Mouse (Mus musculus): ENCODE results near the gene Mbd6.

The Mbd6 gene

DNA sequence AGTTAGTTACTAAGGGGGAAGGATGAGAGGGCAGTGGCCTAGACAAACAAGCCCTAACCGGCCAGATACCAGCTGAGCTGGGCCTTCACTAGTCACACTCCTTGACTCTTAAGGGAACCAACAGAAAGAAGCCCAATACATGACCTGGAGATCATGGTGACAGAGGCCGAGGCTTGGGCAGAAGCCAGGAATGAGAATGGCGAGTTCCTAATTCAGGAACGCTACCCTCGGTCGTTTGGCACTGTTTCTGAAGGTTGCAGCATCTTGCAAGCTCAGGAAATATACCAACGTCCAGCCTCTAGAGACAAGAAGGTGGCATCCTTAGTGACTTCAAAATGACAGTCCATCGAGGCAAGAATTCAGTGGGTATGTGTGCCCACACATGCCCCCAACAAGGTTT lies 24.5 kb downstream of the Mbd6 start:
- WGBS = 72% methylated on average over 8 of the region's 8 CpGs

DNA sequence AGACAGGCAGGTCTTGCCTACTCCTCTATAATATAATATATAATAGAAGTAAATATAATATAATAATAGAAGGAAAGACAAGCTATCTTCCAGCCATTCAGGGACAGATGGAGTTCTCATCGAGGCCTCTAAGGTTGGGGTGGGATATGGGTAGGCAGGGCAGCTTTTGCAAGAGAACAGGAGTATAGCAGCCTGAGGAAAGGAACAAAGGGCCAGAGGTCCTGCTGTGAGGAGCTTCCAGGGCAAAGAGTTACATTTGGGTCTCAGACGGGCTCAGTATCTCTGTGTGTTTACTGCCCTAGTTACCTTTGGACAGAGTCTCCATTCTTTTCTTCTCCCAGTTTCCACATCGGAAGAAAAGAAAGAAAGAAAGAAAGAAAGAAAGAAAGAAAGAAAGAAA lies 25.2 kb downstream of the Mbd6 start:
- 42% methylated on average over 3 of the region's 3 CpGs for WGBS

DNA sequence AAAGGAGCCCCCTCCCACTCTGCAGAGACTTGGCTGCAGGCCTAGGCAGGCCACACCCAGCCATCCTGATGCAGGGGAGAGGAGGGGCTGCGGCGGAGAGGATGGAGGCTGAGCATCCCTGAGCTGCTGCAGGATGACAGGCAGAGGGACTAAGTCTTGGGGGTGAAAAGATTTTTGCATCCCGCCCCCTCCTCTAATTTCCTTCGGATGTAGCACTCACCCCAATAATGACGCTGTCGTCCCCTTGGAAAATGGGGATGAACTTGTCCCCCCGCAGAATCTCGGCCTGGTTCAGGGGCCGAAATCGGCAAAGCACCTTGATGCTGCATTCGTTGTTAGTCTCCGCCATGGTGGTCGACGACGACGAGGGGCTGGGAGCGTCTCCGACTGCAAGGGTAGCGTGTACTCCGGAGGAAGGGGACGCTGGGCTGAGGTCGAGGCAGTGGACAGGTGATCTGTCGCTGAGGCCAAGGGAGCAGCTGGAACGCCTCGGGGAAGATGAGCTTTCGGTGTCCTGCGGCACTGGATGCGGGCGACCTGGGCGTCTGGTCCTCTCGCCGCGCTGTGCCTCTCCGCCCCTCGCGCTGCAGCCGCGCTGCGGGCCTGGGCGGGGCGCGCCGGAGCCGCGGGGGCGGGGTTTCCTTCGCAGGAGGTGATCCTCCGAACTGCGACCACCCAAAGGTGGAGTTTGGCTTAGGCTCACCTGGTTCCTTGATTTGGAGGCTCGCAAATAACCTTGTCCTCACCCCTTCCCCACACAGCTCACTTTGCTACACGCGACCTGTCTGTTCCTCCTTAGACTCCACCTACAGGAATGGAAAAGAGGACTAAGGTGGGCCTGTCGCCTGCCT lies 26.0 kb downstream of the Mbd6 start, which contains the start of gene Kif5a:
Gene Kif5a (minus strand): TSS at position 801 of the 851 bp plus-strand sequence.
- WGBS = 2% methylated on average over 53 of the region's 53 CpGs

DNA sequence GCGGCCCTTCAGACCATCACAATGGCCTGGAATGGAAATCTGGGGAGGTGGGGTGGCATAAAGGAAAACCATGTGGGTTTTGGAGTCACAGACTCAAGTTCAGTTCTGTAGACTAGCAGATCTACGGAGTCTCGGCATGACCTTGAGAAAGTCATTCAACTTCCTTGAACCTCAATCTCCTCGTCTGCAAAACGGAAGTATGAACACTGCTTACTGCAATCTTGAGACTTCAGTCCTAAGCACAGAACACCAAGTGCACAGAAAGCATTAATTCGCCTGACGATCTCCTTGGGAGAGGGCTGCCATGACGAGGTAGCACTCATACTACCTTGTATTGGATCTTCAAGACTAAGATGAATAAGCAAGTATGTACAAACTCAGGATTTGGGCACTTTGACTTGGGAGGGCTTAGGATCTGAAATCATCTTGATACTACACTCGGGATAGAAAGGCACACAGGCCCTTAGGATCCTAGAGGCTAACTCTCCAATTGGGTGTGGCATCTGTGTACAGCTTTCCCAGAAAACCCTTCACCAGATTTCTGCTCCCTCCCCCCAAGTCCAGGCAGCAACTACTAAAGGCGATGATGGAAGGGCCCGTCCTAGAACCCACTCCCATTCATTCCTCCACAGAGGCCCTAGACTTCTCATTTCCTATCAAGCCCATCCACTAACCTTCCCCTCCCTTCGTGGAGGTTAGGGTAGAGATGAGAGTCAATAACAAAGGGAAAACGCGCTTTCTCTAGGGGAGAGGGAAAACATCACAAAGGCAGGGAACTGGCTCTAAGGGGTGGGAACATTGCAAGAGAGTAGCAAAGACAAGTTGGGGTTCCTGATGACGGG lies 26.9 kb downstream of the Mbd6 start:
- WGBS = 37% methylated on average over 15 of the region's 15 CpGs

DNA sequence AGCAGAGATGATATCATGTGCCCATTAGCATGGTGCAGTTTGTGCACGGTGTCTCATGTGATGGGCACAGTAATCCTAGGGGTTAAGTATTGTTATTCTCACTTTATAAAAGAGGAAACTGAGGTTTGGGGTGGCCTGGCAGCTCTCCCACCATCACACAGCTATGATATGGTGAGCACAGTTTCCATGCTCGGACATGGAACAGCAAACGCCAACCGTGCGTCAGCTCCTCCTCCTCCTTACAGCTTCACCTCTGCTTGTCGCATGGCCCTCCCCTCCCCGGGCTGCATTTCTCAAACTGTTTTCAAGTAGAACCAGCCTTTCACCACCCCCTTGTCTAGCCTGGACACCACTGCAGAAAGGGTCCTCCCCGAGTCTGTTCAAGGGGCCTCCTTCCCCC lies 30.3 kb downstream of the Mbd6 start:
- 36% methylated on average over 8 of the region's 8 CpGs for WGBS

DNA sequence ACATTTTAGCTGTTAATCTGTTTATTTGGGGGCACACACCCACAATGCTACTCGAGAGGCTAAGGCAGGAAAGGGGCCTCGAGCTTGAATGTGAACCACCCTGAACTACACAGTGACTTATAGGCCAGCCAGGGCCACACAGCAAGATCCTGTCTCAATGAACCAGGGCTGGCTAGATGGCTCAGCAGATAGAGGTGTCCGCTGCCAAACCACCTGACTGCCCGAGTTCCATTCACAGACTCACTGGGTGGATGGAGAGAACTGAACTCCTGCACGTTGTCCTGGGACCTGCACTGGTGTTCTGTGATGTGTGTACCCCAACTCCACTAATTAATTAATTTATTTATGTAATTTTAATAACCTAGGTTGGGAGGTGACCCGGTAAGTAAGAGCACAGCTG lies 31.0 kb downstream of the Mbd6 start:
- 63% methylated on average over 6 of the region's 6 CpGs for WGBS

DNA sequence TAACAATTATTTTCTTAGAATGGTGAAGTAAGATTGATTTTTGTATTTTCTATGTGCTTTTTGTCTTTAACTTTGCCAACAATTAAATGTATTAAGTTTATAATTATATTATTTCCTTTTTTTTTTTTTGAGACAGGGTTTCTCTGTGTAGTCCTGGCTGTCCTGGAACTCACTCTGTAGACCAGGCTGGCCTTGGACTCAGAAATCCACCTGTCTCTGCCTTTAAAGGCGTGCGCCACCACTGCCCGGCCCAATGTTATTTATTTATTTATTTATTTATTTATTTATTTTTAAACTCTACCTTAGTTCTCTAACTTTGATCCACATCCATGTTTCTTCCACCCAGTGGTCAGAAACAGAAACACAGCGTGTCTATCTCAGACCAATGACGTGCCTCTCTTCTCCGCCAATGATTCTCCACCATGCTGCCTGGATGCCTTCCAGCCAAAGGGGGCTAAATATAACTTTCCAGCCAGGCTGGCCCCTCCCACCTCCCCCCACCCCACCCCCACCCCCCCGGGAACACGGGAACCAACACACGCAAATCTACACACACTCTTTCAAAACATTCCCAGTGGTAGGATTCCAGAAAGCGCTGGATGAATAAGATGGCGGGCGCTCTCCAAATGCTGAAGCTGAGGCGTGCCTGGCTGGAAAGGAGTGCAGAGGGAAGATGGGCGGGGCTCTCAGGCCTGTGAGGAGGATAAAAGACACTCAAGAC lies 33.0 kb downstream of the Mbd6 start:
- 23% methylated on average over 14 of the region's 14 CpGs for WGBS

DNA sequence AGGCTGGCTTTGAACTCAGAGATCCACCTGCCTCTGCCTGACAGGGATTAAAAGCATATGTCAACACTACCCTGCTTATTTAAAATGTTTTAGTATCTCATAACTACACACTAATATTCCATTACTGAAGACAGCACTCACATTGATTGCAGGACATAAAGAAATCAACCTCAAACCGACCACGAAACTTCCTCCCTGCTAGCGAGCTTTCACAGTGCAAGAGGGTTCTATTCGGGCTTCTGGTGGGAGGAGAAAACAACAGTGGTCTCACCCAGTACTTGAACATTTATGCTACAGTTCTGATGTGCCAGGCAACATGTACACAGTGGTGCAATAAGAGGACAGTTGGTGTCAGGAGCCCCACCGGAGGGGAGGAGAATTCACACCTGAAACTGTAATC lies 38.0 kb downstream of the Mbd6 start:
- 75% methylated on average over 5 of the region's 5 CpGs for WGBS

DNA sequence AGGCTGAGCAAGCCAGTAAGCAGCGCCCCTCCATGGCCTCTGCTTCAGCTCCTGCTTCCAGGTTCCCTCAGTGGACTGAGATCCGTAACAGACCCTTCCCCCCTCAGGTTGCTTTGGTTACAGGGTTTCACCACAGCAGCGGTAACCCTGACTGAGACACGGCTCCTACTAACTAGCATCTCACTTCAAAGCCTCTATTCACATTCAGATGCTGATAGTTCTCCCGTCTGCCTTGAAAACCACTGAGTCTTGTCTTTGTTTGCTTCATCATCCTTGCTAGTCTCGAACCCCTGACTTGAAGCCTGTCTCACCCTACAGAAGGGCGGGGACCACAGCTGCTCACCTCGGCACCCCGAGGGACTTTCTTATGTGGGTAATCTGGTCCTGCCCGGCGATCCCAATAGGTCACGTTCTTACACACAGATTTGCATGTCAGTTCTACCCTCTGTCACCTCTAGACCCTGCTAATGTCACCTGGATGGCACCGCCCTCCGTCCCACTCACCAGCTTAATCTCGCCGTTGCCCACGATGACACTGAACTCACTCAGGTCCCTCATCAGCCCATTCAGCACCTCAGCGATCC lies 50.5 kb downstream of the Mbd6 start:
- WGBS = 71% methylated on average over 18 of the region's 18 CpGs

DNA sequence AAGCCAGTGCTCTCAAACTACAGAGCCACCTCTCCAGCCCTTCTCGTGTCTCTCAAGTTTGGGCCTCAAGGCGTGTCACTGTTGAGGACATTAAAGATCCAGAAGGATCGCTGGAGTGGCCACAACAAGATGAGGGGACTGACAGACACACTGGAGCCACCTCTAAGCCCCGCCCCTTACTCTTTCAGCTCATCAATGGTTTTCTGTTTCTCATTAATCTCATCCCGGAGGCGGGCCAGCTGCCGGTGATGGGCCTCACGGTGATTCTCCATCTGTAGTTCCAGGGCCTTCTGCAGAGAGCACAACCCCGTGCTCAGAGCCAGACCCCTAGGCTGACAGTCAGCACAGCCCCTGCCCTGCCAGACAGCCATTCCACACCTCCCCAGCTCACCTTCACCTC lies 52.3 kb downstream of the Mbd6 start:
- WGBS = 45% methylated on average over 9 of the region's 9 CpGs

DNA sequence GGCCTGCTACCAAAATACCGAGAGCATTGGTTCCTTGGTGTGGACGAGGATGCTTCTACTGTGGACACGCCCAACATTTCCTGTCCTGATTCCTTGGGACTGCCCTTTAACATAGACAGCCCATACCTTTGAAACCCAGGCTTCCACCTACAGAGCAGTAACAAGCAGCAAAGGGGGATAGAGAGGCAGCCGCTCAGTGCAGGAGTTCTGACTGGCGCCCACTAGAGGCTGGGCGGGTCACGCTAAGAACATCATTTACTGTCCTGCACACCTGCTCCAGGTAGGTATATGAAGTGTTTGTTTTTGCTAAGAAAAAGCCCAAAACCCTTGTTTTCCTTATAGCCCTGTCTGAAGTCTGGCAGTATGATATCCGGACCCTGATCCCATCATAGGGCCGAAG lies 55.7 kb downstream of the Mbd6 start:
- WGBS = 76% methylated on average over 9 of the region's 9 CpGs
